Comparison of ENCODE assay signal across 9 mouse cellular contexts in genomic region chr5:111409412-111410044, GRCm38 (mm10). TPM values are rescaled to one million over a fixed set of nuclear protein-coding genes. Genes with fewer than 3 reads are reported as not detected.
A peak's percentile ranks its signal among the peaks of the same experiment; 100 is the strongest.
DNase-seq lines count a peak whose midpoint lies in the region; ATAC-seq and TF ChIP-seq lines count a peak whose summit lies in the region.
"Had no signal": no experiment of that assay in that cellular context is flagged by ENCODE, and none has a peak within 500 bp of the region (broad histone marks: within the 10 kb centered on the region; RNA-seq: fewer than 3 reads in every experiment).

No protein-coding gene starts in this region.

- TF ChIP-seq EP300 in heart, postnatal 0 days (IDR thresholded peaks at IDR 0.05; ENCODE audit: low read depth): no peak

- no peak overlapping the region for H3K27ac ChIP-seq in liver, embryonic 12.5 days
- H3K27ac ChIP-seq in heart, postnatal 0 days (ENCODE audit: low read depth): no peak overlapping the region
- H3K27ac ChIP-seq: liver, embryonic 15.5 days had no signal

- H3K4me3 ChIP-seq in liver, embryonic 12.5 days: no peak overlapping the region
- H3K4me3 ChIP-seq in heart, postnatal 0 days (ENCODE audit: low read depth, low read length): no peak overlapping the region
- H3K4me3 ChIP-seq: liver, embryonic 15.5 days had no signal

- H3K4me1 ChIP-seq in liver, embryonic 12.5 days: 0 out of 2 replicates have a peak, but pooled peaks cover 2% of the 10 kb centered on the region
- H3K4me1 ChIP-seq in heart, postnatal 0 days (ENCODE audit: control insufficient read depth, insufficient read depth): peaks cover 7% of the 10 kb centered on the region

- H3K9me3 ChIP-seq in liver, embryonic 12.5 days (replicated peaks): no peaks in the 10 kb centered on the region
- H3K9me3 ChIP-seq in heart, postnatal 0 days (replicated peaks; ENCODE audit: control insufficient read depth, low read length): no peaks in the 10 kb centered on the region
- H3K9me3 ChIP-seq: liver, embryonic 15.5 days had no signal

- TF ChIP-seq CTCF in brain, embryonic 14.5 days (IDR thresholded peaks at IDR 0.05; ENCODE audit: borderline replicate concordance, extremely low read depth, insufficient read depth, insufficient read length): peak; percentile 59
- TF ChIP-seq CTCF in heart, postnatal 0 days (IDR thresholded peaks at IDR 0.05; ENCODE audit: low read depth): peak; percentile 61

- H3K36me3 ChIP-seq in liver, embryonic 12.5 days: no peaks in the 10 kb centered on the region
- H3K36me3 ChIP-seq in heart, postnatal 0 days (replicated peaks; ENCODE audit: control insufficient read depth, insufficient read depth, low read length): no peaks in the 10 kb centered on the region
- H3K36me3 ChIP-seq: liver, embryonic 15.5 days had no signal

- peak; percentile 32 for DNase-seq in liver
- peak; percentile 23 for DNase-seq in brain, embryonic 14.5 days (ENCODE audit: low read depth)
- DNase-seq in heart, postnatal 0 days (ENCODE audit: low spot score): no peak
- no peak for DNase-seq in right cerebral cortex, postnatal 14 days
- no peak for DNase-seq in ovary, postnatal 14 days (ENCODE audit: low spot score)
- DNase-seq in spleen, postnatal 4 days (ENCODE audit: low spot score in 2 of 2): no peak

- 3% methylated on average over 1 of the region's 1 CpGs for WGBS in liver, embryonic 12.5 days (ENCODE audit: insufficient replicate concordance)
- 8% methylated on average over 1 of the region's 1 CpGs for WGBS in heart, postnatal 0 days

- ATAC-seq in liver, embryonic 12.5 days: no peak
- peak; percentile 33; the same call in 1 of the 2 replicates for ATAC-seq in heart, postnatal 0 days (ENCODE audit: insufficient read depth, low read depth)
- peak; percentile 60 for ATAC-seq in megakaryocyte progenitor cell, adult 5-6 weeks (replicated peaks; ENCODE audit: poor library complexity)

- H3K4me2 ChIP-seq in liver, embryonic 12.5 days: no peak overlapping the region
- H3K4me2 ChIP-seq in heart, postnatal 0 days (ENCODE audit: low read depth, low read length): no peak overlapping the region
- H3K4me2 ChIP-seq: liver, embryonic 15.5 days had no signal

- H3K27me3 ChIP-seq in liver, embryonic 12.5 days (replicated peaks): peaks cover 68% of the 10 kb centered on the region
- peaks cover 38% of the 10 kb centered on the region for H3K27me3 ChIP-seq in heart, postnatal 0 days (ENCODE audit: control insufficient read depth, insufficient read depth, low read length)

- H3K9ac ChIP-seq in liver, embryonic 12.5 days: no peak overlapping the region
- no peak overlapping the region for H3K9ac ChIP-seq in heart, postnatal 0 days (replicated peaks; ENCODE audit: low read depth, low read length)
- H3K9ac ChIP-seq: liver, embryonic 15.5 days had no signal

- TF ChIP-seq POLR2A in brain, embryonic 14.5 days (IDR thresholded peaks at IDR 0.05; ENCODE audit: borderline replicate concordance, extremely low read depth, insufficient read depth, insufficient read length, poor library complexity, severe bottlenecking): no peak

RNA-seq across cellular contexts. Expression of gene Mn1, which starts 7.6 kb away (rescaled TPM):
- 2.4 and 3.1 TPM in 2 replicates for polyA plus RNA-seq in liver, embryonic 12.5 days (2016; fragmentation: Nextera tagmentation; extraction: Ambion mirVana)
- polyA plus RNA-seq in brain, embryonic 14.5 days (2012; rRNA removed): 46.8 and 54.3 TPM in 2 replicates
- total RNA-seq in heart, postnatal 0 days (2014; rRNA removed; ENCODE audit: low replicate concordance): 11.0 and 16.4 TPM in 2 replicates
- polyA plus RNA-seq in heart, postnatal 0 days (2015; fragmentation: Nextera tagmentation; extraction: Ambion mirVana): 3.9 and 4.5 TPM in 2 replicates
- 0.05 and 0.59 TPM in 2 replicates for total RNA-seq in megakaryocyte progenitor cell, adult 5-6 weeks (2015)
- 0.04 and 0.51 TPM in 2 replicates for total RNA-seq in megakaryocyte progenitor cell, adult 5-6 weeks (2017)

Comparison
In these comparisons a context has a peak if more than half of its experiments do, and no peak if none do; other contexts are left out.
1. DNase-seq: peak in liver (single experiment) and brain, embryonic 14.5 days (single experiment); none in heart, postnatal 0 days (single experiment), right cerebral cortex, postnatal 14 days (single experiment), ovary, postnatal 14 days (single experiment) and spleen, postnatal 4 days (0 of 2).